Mouse (Mus musculus): ENCODE measurements around the gene Oxsm. TPM values are rescaled to one million over a fixed set of nuclear protein-coding genes. Genes with fewer than 3 reads are reported as not detected.

Oxsm gene
- polyA plus RNA-seq, 1 experiment from 2014 or later = 2.1 TPM

GRCm38 (mm10) chr14:16242193-16242815, 7.3 kb downstream of the Oxsm start:
- TF ChIP-seq CTCF (IDR thresholded peaks at IDR 0.05; ENCODE audit: low read depth) = no peak
- Histone ChIP-seq H3K4me3 (ENCODE audit: low read depth, low read length) (peak overlapping the region; percentile 56), H3K27ac (ENCODE audit: low read depth) (no peak overlapping the region), H3K9me3 (ENCODE audit: low read depth, low read length) (no peaks in the 10 kb centered on the region), H3K27me3 (ENCODE audit: insufficient read depth, low read length) (no peaks in the 10 kb centered on the region), H3K9ac (no peak overlapping the region), H3K4me2 (peak overlapping the region; percentile 66), H3K36me3 (ENCODE audit: insufficient read depth) (no peaks in the 10 kb centered on the region), H3K4me1 (ENCODE audit: insufficient read depth) (peaks cover 4% of the 10 kb centered on the region; the same call in 1 of the 2 replicates)
- 93% methylated on average over 10 of the region's 10 CpGs for WGBS
- ATAC-seq (ENCODE audit: insufficient read depth) (no peak), DNase-seq (peak; percentile 23)

GRCm38 (mm10) chr14:16236466-16236865, 13.1 kb downstream of the Oxsm start:
- Histone ChIP-seq H3K4me1 (ENCODE audit: insufficient read depth) (no peaks in the 10 kb centered on the region), H3K4me2 (no peak overlapping the region), H3K27me3 (ENCODE audit: insufficient read depth, low read length) (no peaks in the 10 kb centered on the region), H3K4me3 (ENCODE audit: low read depth, low read length) (no peak overlapping the region), H3K9ac (no peak overlapping the region), H3K9me3 (ENCODE audit: low read depth, low read length) (no peaks in the 10 kb centered on the region), H3K36me3 (ENCODE audit: insufficient read depth) (no peaks in the 10 kb centered on the region), H3K27ac (ENCODE audit: low read depth) (no peak overlapping the region)
- DNase-seq (no peak), ATAC-seq (ENCODE audit: insufficient read depth) (no peak)
- TF ChIP-seq CTCF (IDR thresholded peaks at IDR 0.05; ENCODE audit: low read depth) = no peak
- 65% methylated on average over 3 of the region's 3 CpGs for WGBS

DNA sequence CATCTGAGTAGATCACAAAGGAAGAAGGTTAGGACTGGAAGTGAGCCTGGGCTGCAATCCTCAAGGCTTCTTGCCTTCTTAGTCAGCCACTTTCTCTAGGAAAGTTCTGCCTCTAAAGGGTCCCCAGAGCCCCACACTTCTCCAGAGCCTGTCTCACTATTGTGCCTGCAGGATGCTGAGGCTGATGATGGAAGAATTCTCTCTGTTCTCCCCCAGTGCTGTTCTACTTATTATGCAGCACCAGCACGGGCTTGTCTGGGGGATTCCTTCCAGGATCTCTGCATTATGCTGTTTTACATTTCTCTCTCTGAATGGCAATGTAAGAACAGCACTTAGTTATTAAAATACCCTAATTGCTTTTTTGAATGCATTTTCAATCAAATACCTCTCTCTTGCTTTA, 16.1 kb downstream of the Oxsm start:
- DNase-seq (no peak), ATAC-seq (ENCODE audit: insufficient read depth) (no peak)
- H3K9me3 ChIP-seq (ENCODE audit: low read depth, low read length) = no peaks in the 10 kb centered on the region
- no peak overlapping the region for H3K9ac ChIP-seq
- no peak overlapping the region for H3K4me2 ChIP-seq
- WGBS = 43% methylated on average over 1 of the region's 1 CpGs
- no peak overlapping the region for H3K27ac ChIP-seq (ENCODE audit: low read depth)
- no peaks in the 10 kb centered on the region for H3K27me3 ChIP-seq (ENCODE audit: insufficient read depth, low read length)
- no peak for TF ChIP-seq CTCF (IDR thresholded peaks at IDR 0.05; ENCODE audit: low read depth)
- H3K4me1 ChIP-seq (ENCODE audit: insufficient read depth) = no peaks in the 10 kb centered on the region
- no peak overlapping the region for H3K4me3 ChIP-seq (ENCODE audit: low read depth, low read length)
- no peaks in the 10 kb centered on the region for H3K36me3 ChIP-seq (ENCODE audit: insufficient read depth)

- DNase-seq (no peak), ATAC-seq (ENCODE audit: insufficient read depth) (no peak)
- Histone ChIP-seq H3K4me3 (ENCODE audit: low read depth, low read length) (no peak overlapping the region), H3K9me3 (ENCODE audit: low read depth, low read length) (no peaks in the 10 kb centered on the region), H3K27ac (ENCODE audit: low read depth) (no peak overlapping the region), H3K27me3 (ENCODE audit: insufficient read depth, low read length) (no peaks in the 10 kb centered on the region), H3K36me3 (ENCODE audit: insufficient read depth) (no peaks in the 10 kb centered on the region), H3K4me2 (no peak overlapping the region), H3K9ac (no peak overlapping the region), H3K4me1 (ENCODE audit: insufficient read depth) (no peaks in the 10 kb centered on the region)
- no peak for TF ChIP-seq CTCF (IDR thresholded peaks at IDR 0.05; ENCODE audit: low read depth)
Observed at GRCm38 (mm10) chr14:16230581-16230980, 19.0 kb downstream of the Oxsm start.

- no peak overlapping the region for H3K4me3 ChIP-seq (ENCODE audit: low read depth, low read length)
- ATAC-seq (ENCODE audit: insufficient read depth) (no peak), DNase-seq (no peak)
- H3K9me3 ChIP-seq (ENCODE audit: low read depth, low read length) = no peaks in the 10 kb centered on the region
- no peaks in the 10 kb centered on the region for H3K27me3 ChIP-seq (ENCODE audit: insufficient read depth, low read length)
- no peaks in the 10 kb centered on the region for H3K36me3 ChIP-seq (ENCODE audit: insufficient read depth)
- no peaks in the 10 kb centered on the region for H3K4me1 ChIP-seq (ENCODE audit: insufficient read depth)
- H3K4me2 ChIP-seq = no peak overlapping the region
- WGBS = 49% methylated on average over 2 of the region's 2 CpGs
- no peak overlapping the region for H3K27ac ChIP-seq (ENCODE audit: low read depth)
- no peak overlapping the region for H3K9ac ChIP-seq
- no peak for TF ChIP-seq CTCF (IDR thresholded peaks at IDR 0.05; ENCODE audit: low read depth)
Observed at GRCm38 (mm10) chr14:16229395-16229794, 20.2 kb downstream of the Oxsm start.

DNA sequence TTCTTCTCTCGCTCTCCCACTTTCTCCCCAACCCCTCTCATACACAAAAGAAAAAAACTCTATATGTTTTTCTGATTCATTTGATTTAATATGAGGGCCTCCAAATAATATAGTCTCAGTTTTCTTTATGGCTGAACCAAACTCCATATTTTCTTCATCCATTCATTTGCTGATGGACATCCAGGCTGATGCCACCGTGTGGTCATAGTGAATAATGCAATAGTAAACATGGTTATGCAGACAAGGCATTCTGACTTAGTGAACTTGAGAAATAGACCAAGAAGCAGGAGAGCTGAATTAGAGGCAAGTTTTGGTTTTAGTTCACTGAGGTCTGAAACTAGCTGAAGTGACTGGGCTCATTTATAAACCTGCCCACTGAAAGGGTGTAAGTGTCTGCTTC, 30.6 kb downstream of the Oxsm start:
- H3K4me3 ChIP-seq (ENCODE audit: low read depth, low read length) = no peak overlapping the region
- no peak for ATAC-seq (ENCODE audit: insufficient read depth)
- 56% methylated on average over 2 of the region's 2 CpGs for WGBS
- peak; percentile 77 for DNase-seq
- no peaks in the 10 kb centered on the region for H3K27me3 ChIP-seq (ENCODE audit: insufficient read depth, low read length)
- no peaks in the 10 kb centered on the region for H3K36me3 ChIP-seq (ENCODE audit: insufficient read depth)
- no peak overlapping the region for H3K9ac ChIP-seq
- no peaks in the 10 kb centered on the region for H3K9me3 ChIP-seq (ENCODE audit: low read depth, low read length)
- no peaks in the 10 kb centered on the region for H3K4me1 ChIP-seq (ENCODE audit: insufficient read depth)
- peak; percentile 67 for TF ChIP-seq CTCF (IDR thresholded peaks at IDR 0.05; ENCODE audit: low read depth)
- no peak overlapping the region for H3K4me2 ChIP-seq
- no peak overlapping the region for H3K27ac ChIP-seq (ENCODE audit: low read depth)

GRCm38 (mm10) chr14:16207722-16208121, 41.9 kb downstream of the Oxsm start:
- TF ChIP-seq CTCF (IDR thresholded peaks at IDR 0.05; ENCODE audit: low read depth) = no peak
- no peak for ATAC-seq (ENCODE audit: insufficient read depth)
- no peaks in the 10 kb centered on the region for H3K4me1 ChIP-seq (ENCODE audit: insufficient read depth)
- H3K9ac ChIP-seq = no peak overlapping the region
- no peak overlapping the region for H3K27ac ChIP-seq (ENCODE audit: low read depth)
- H3K4me3 ChIP-seq (ENCODE audit: low read depth, low read length) = no peak overlapping the region
- no peak for DNase-seq
- H3K36me3 ChIP-seq (ENCODE audit: insufficient read depth) = no peaks in the 10 kb centered on the region
- H3K27me3 ChIP-seq (ENCODE audit: insufficient read depth, low read length) = no peaks in the 10 kb centered on the region
- H3K9me3 ChIP-seq (ENCODE audit: low read depth, low read length) = no peaks in the 10 kb centered on the region
- H3K4me2 ChIP-seq = no peak overlapping the region

- Histone ChIP-seq H3K9me3 (ENCODE audit: low read depth, low read length) (no peaks in the 10 kb centered on the region), H3K27me3 (ENCODE audit: insufficient read depth, low read length) (no peaks in the 10 kb centered on the region), H3K9ac (no peak overlapping the region), H3K27ac (ENCODE audit: low read depth) (no peak overlapping the region), H3K4me1 (ENCODE audit: insufficient read depth) (no peaks in the 10 kb centered on the region), H3K4me3 (ENCODE audit: low read depth, low read length) (no peak overlapping the region), H3K4me2 (no peak overlapping the region), H3K36me3 (ENCODE audit: insufficient read depth) (no peaks in the 10 kb centered on the region)
- no peak for TF ChIP-seq CTCF (IDR thresholded peaks at IDR 0.05; ENCODE audit: low read depth)
- no peak for DNase-seq
- 24% methylated on average over 3 of the region's 3 CpGs for WGBS
- ATAC-seq (ENCODE audit: insufficient read depth) = no peak
Observed at GRCm38 (mm10) chr14:16201673-16202072, 47.9 kb downstream of the Oxsm start.

Measured in lung, embryonic 14.5 days (tissue).